Mouse (Mus musculus): ENCODE measurements around the gene Tpsg1.

- TF ChIP-seq CTCF (IDR thresholded peaks at IDR 0.05) (no peak), EP300 (IDR thresholded peaks at IDR 0.05) (no peak)
These were observed 29.1 kb upstream of the Tpsg1 start for GRCm38 (mm10) chr17:25340003-25340402.

Measured in lung, postnatal 0 days (tissue).